Mouse (Mus musculus) testis, adult 2 months (tissue): ENCODE results near the gene Heatr5b. TPM values are rescaled to one million over a fixed set of nuclear protein-coding genes. Genes with fewer than 3 reads are reported as not detected.
A peak's percentile ranks its signal among the peaks of the same experiment; 100 is the strongest.

Source experiments
- H3K27ac ChIP-seq: fragments of 200-500 bp; 2 replicates; pipeline ENCODE4 v1.5.1; 2012; ENCODE audit warnings: low read depth, low read length; ENCODE audit not compliant: control insufficient read depth, insufficient read depth
- H3K27me3 ChIP-seq: fragments of 200-500 bp; 2 replicates; pipeline ENCODE4 v1.6.1; 2012; ENCODE audit warnings: mild to moderate bottlenecking, low read length, moderate library complexity; ENCODE audit not compliant: control insufficient read depth, insufficient read depth
- H3K36me3 ChIP-seq: fragments of 200-500 bp; 2 replicates; pipeline ENCODE4 v1.6.1; 2012; ENCODE audit warnings: mild to moderate bottlenecking, low read length; ENCODE audit not compliant: control insufficient read depth, insufficient read depth
- H3K4me1 ChIP-seq: fragments of 200-500 bp; 2 replicates; pipeline ENCODE4 v1.6.1; 2012; ENCODE audit warnings: low read length; ENCODE audit not compliant: control insufficient read depth, insufficient read depth
- H3K4me3 ChIP-seq: fragments of 200-500 bp; 2 replicates; pipeline ENCODE4 v1.5.1; 2012; ENCODE audit warnings: low read depth, mild to moderate bottlenecking, low read length, moderate library complexity, mixed read lengths; ENCODE audit not compliant: control insufficient read depth
- CTCF ChIP-seq: fragments of 200-500 bp; IDR thresholded peaks from 2 replicates; pipeline ENCODE4 v1.5.1; 2012; ENCODE audit warnings: low read depth, mild to moderate bottlenecking, inconsistent platforms, low read length, moderate library complexity; ENCODE audit not compliant: control insufficient read depth, insufficient read depth, insufficient replicate concordance
- POLR2A ChIP-seq: fragments of 200-500 bp; IDR thresholded peaks from 2 replicates; pipeline ENCODE4 v1.6.1; 2012; ENCODE audit warnings: low read depth, mild to moderate bottlenecking, inconsistent platforms, low read length, moderate library complexity; ENCODE audit not compliant: control insufficient read depth
- polyA plus RNA-seq: library from polyadenylated mRNA; depleted of rRNA; stranded (reverse); fragments of >200 nt; gene quantifications from 2 replicates; pipeline ENCODE4 v1.2.3, GENCODE M21; 2012

Heatr5b gene
- polyA plus RNA-seq, 1 experiment, result 14.8 TPM

DNA sequence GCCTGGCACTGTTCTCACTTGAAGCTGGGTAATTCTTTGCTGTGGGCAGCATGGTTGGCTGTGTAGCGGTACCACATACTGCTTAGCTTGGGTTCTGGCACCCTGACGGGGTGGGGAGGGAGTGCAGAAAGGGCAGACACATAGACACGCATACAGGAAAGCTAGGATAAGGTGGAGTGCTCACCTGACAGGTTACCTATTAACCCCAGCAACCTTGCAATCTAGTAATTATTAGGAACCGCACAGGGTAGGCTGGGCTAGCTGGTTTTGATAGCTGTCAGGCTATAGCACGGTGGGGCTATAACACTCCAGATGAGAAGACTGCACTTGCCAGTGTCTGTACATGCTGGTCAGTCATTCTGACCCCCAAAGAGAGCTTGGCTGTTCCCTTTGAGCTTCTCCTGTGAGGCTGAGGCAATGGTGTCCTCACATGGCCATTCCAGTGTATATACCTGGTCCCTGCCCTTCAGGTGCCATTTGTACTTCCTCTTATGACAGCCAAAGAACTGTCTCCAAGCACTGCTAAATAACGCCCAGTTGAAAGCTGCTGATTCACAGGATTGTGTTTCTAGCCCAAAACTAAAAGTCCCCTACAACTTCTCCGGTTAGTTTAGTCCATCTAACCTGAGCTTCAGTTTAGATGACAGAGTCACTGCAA is 7.2 kb upstream of the Heatr5b start:
- Histone ChIP-seq H3K4me1 (no peaks in the 10 kb centered on the region), H3K27ac (no peak overlapping the region), H3K27me3 (no peaks in the 10 kb centered on the region), H3K4me3 (no peak overlapping the region), H3K36me3 (peaks cover 3% of the 10 kb centered on the region; the same call in 1 of the 2 replicates)
- TF ChIP-seq CTCF (no peak), POLR2A (no peak)

DNA sequence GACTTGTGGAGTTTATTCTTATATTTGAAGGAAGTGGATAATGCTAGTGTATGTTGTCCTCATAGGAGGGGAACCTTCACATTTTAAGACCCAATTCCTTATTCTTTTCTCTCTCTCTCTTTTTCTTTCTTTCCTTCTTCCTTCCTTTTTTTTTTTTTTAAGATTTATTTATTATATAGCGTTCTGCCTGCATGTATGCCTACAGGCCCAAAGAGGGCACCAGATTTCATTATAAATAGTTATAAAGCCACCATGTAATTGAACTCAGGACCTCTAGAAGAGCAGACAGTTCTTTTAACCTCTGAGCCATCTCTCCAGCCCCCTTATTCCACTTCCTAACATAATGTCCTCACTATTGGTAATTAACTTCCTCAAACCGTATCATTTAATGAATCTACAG is 892 bp upstream of the Heatr5b start:
- Histone ChIP-seq H3K4me3 (peak overlapping the region; percentile 97), H3K4me1 (peaks cover 2% of the 10 kb centered on the region; the same call in 1 of the 2 replicates), H3K36me3 (peaks cover 2% of the 10 kb centered on the region; the same call in 1 of the 2 replicates), H3K27ac (peak overlapping the region; percentile 79), H3K27me3 (no peaks in the 10 kb centered on the region)
- no peak for TF ChIP-seq CTCF
- TF ChIP-seq POLR2A, result no peak

DNA sequence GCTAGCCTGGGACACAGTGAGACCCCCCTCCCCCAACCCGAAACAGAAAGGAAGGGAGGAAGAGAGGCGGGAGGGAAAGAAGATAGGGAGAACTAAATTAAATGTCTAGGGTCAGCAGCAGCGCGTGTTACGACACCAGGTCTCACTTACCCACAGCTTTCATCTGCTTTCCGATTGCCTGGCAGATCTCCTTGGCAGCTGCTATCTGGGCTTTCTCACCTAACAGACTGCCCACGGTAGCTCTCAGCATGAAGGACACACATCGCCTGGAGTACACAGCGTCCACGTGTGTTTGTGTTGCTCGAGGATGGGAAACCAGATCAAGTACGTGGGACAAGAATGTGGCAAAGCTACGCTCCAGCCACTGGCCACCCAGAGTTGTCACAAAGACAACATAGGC is 10.8 kb downstream of the Heatr5b start:
- Histone ChIP-seq H3K4me3 (no peak overlapping the region), H3K4me1 (no peaks in the 10 kb centered on the region; the same call in 1 of the 2 replicates), H3K27me3 (no peaks in the 10 kb centered on the region), H3K27ac (no peak overlapping the region), H3K36me3 (no peaks in the 10 kb centered on the region; the same call in 1 of the 2 replicates)
- TF ChIP-seq CTCF (no peak), POLR2A (no peak)

DNA sequence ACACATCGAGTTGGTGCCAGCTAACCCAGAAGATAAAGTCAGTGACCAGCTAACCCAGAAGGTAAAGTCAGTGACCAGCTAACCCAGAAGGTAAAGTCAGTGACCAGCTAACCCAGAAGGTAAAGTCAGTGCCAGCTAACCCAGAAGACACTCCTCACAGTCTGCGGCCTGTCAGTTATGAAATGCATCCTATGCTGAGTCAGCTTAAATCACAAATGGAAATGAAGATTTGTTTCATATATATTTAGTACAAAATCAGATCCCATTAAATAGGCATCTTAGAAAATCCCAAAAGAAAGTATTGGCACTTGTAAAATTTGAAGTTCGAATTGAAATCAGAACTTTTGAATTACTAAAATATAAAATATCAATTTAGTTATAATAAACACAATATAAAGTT is 25.6 kb downstream of the Heatr5b start:
- H3K4me1 ChIP-seq, result no peaks in the 10 kb centered on the region
- H3K36me3 ChIP-seq, result no peaks in the 10 kb centered on the region
- H3K4me3 ChIP-seq, result no peak overlapping the region
- no peaks in the 10 kb centered on the region for H3K27me3 ChIP-seq
- TF ChIP-seq CTCF (no peak), POLR2A (no peak)
- no peak overlapping the region for H3K27ac ChIP-seq

DNA sequence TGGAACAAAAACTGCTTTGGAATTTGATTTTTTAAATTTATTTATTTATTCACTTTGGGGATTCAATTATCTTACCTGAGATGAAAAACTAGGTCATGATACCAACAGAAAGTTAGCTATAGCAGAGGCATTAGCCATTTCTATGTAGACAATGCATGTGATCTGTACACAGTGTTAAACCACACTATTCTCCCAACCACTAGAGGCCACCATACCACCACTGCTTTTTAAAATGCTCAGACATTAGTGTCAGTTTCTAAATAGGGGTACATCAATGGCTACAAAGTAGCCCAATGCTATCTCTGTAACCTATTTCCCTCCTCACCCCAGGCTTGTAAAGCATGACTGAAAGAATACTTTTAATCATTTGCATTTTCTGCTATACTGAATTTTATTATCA is 26.1 kb downstream of the Heatr5b start:
- no peaks in the 10 kb centered on the region for H3K36me3 ChIP-seq
- no peaks in the 10 kb centered on the region for H3K27me3 ChIP-seq
- no peaks in the 10 kb centered on the region for H3K4me1 ChIP-seq
- TF ChIP-seq POLR2A (no peak), CTCF (no peak)
- H3K27ac ChIP-seq, result no peak overlapping the region
- no peak overlapping the region for H3K4me3 ChIP-seq

DNA sequence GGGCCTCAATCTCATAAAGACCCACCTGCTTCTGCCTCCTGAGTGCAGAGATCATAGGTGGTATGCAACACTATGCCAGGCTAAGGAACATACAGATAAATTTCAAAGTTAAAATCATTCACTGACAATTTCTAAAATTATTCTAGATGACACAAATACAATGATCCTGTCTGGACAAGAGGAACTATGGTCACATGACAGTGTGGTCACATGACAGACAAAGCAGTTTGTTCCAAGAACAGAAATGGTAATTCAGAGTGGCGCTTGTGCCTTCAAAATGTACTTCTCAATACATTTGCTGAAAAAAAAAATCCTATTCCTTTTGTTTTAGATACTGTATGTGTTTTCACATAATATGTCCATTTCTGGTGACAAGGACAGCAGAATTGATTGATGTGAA is 37.9 kb downstream of the Heatr5b start:
- H3K27me3 ChIP-seq, result no peaks in the 10 kb centered on the region
- no peak overlapping the region for H3K27ac ChIP-seq
- no peaks in the 10 kb centered on the region; the same call in none of the 2 replicates for H3K36me3 ChIP-seq
- no peak for TF ChIP-seq POLR2A
- TF ChIP-seq CTCF, result no peak
- H3K4me3 ChIP-seq, result no peak overlapping the region
- H3K4me1 ChIP-seq, result no peaks in the 10 kb centered on the region

DNA sequence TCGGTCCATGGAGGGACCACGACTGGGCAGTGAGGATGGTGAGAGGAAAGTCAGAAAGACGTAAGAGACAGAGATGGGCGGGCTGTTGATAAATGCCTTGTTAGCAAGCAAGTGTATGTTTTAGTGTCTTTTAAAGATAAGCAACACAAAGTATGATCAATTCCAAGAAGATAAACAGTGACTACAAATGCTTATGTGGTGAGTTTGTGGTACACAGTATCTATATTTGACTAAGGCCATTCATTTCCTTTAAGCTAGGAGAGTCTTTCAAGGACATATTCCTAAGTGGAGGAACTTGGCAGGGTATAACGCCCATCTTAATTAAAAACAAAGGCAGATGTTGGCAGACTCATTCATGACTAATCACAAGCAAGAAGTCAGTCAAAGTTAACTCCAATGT is 40.8 kb downstream of the Heatr5b start:
- H3K4me1 ChIP-seq, result no peaks in the 10 kb centered on the region
- H3K4me3 ChIP-seq, result no peak overlapping the region
- no peak overlapping the region for H3K27ac ChIP-seq
- H3K27me3 ChIP-seq, result no peaks in the 10 kb centered on the region
- TF ChIP-seq POLR2A (no peak), CTCF (no peak)
- H3K36me3 ChIP-seq, result no peaks in the 10 kb centered on the region; the same call in none of the 2 replicates
